Mouse (Mus musculus) lung, postnatal 36 days (tissue): Measurements from ENCODE around the gene Map3k3.
"Not testable (repeated sequence)": the region's sequence is repeated elsewhere in the genome, so short reads cannot be mapped to it uniquely, and the experiment has no call there.

ENCODE experiments used
- DNase-seq: peaks from one replicate; pipeline ENCODE4 v3.0.0; 2022; ENCODE audit warnings: mixed read lengths

Gene Map3k3

DNA sequence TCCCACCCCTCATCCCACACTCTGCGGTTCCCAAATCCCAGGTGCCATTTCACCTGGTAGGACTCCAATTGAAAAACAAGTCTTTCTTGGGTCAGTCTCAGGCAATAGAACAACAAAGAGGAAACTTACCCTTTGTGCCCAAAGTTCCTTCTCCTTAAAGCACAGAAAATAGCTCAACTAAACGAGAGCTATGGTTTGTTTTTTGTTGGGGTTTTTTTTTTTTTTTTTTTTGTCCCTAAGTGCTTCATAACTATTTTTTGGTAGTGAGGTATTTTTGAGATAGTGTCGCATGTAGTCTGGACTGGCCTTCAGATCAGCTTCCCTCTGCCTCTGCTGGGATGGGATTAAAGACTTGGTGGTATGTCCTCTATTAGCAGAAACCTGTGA, 109.7 kb downstream of the Map3k3 start:
- DNase-seq = no peak

DNA sequence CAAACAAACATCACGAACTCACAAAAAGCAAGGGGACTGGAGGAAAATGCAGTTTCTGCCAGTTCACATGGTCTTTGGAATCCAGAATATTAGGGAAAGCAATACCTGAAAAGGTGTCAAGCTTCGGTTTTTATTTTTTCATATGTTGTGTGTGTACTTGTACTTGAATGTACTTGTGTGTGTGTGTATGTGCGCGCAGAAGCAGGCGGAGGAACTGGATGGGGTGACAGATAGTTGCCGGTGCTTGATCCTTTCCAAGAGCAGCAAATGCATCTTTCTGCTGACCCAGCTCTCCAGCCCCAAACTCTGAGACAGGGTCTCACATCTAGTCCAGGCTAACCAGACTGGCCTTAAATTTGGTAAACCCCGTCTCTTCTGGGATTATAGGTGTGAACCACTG, 110.5 kb downstream of the Map3k3 start:
- no peak for DNase-seq

- DNase-seq = no peak
Measured at GRCm38 (mm10) chr11:106195341-106195740, 110.9 kb downstream of the Map3k3 start.

- DNase-seq = no peak
Measured at GRCm38 (mm10) chr11:106198277-106198676, 113.9 kb downstream of the Map3k3 start.

DNA sequence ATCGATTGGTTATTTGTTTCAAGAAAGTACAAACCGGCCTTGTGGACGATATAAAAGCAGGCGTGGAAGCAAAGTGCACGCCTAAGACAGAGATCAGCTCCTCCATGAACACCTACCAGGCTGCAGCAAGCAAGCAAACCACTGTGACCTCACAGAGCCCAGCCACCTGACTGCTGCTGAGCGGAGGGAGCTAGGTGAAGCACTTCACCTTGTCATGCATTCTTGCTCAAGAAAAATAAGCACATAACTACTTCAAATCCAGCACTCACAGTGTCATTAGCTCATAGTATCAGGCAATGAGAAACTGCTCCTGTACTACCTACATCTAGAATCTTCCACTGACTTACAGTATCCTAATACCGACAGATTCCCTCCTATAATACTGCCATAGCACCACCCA, 115.6 kb downstream of the Map3k3 start:
- not testable (repeated sequence) for DNase-seq

DNA sequence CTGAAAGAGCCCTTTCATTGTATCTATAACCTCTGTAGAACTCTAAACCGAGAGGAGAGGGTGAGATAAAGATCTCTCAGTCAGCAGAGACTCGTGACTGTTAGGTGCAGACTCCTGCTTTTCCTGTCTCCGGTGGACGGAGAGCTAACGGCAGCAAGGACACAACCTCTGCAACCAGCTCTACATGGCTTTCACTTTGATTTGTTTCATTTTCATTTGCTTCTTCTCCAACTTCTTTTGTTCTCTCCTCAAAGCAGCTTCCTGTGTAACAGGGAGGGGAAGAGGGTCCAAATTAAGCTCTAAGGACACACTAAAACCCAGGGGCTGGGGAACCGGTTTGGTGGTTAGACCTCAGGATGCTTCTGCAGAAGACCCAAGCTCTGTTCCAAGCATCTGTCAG, 116.3 kb downstream of the Map3k3 start:
- DNase-seq = no peak

GRCm38 (mm10) chr11:106201337-106202122, 117.1 kb downstream of the Map3k3 start:
- DNase-seq = no peak

DNA sequence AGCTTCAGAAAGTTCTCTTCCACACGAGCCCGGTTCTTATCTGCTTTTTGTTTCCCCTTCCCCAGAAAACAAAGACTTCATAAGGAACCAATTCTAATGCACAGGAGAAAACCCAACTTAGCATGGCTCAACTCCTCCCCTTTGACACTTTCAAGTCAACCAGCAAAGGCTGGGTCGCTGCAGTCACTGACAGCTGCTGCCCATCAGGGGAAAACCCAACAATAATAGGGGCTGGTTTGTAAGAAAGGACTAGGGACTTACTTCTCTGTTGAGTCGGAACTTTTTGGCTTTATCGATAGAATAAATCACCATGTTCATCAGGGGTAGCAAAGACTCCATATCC, 117.7 kb downstream of the Map3k3 start, which contains the start of gene Strada:
Gene Strada (minus strand): TSS at position 46 of the 343 bp plus-strand sequence.
- no peak for DNase-seq
